Mouse (Mus musculus) megakaryocyte, embryonic 14.5 days (primary cell): ENCODE measurements at regions not wholly inside any gene's neighbourhood (a gene's known extent, or its start where the extent isn't known, plus 50 kb on each side); places are given as distances from the start of the nearest gene placed in this dataset.

Experiments
- FLI1 ChIP-seq: IDR thresholded peaks from 2 replicates; pipeline ENCODE4 v1.6.1; 2012; ENCODE audit warnings: low read length, inconsistent platforms, mixed read lengths
- GATA1 ChIP-seq: IDR thresholded peaks from 3 replicates; pipeline ENCODE4 v1.6.1; 2012; ENCODE audit warnings: mixed read lengths, low read length, inconsistent platforms, borderline replicate concordance

DNA sequence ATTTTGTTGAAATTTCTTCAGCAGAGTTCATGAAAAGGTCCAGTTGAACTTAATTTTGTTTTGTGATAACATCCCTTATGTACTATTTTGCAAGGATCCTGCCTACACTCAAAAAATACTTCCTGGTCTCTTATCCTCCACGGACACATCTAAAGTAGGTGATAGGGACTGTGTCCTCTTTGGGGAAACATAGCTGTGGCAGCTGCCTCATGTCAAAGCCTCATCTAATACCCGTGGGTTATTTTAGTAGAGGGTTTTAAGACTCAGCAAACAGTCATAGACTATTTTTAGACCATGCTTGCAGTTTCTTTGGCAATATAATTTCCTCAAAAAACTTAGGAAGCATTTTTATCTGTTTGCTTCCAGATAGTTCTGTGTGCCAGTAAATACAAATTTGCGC lies 127.8 kb upstream of the Rgs18 start:
- TF ChIP-seq GATA1 (no peak), FLI1 (no peak)
